13 mouse cellular contexts compared by ENCODE assay signal in genomic region chr10:121016711-121017503, GRCm38 (mm10). TPM values are rescaled to one million over a fixed set of nuclear protein-coding genes. Genes with fewer than 3 reads are reported as not detected.
DNase-seq lines count a peak whose midpoint lies in the region; ATAC-seq lines count a peak whose summit lies in the region.
"Had no signal": no experiment of that assay in that cellular context is flagged by ENCODE, and none has a peak within 500 bp of the region (broad histone marks: within the 10 kb centered on the region; RNA-seq: fewer than 3 reads in every experiment).

No protein-coding gene starts in this region.

- ATAC-seq in lung, embryonic 16.5 days (ENCODE audit: low read depth) = peak; percentile 31
- peak; percentile 82; the same call in 1 of the 2 replicates for ATAC-seq in midbrain, embryonic 16.5 days
- ATAC-seq: intestine, embryonic 15.5 days had no signal

- no peak overlapping the region for H3K4me3 ChIP-seq in lung, embryonic 16.5 days (ENCODE audit: low read length)
- no peak overlapping the region for H3K4me3 ChIP-seq in midbrain, embryonic 16.5 days (ENCODE audit: low read depth, low read length)
- H3K4me3 ChIP-seq: embryonic facial prominence, embryonic 12.5 days; intestine, embryonic 15.5 days; liver, embryonic 13.5 days had no signal

- no peak for DNase-seq in lung, postnatal 14 days
- DNase-seq in adrenal gland, adult 8-10 months = peak; percentile 75
- peak; percentile 31 for DNase-seq in embryo, embryonic 9.5 days (ENCODE audit: extremely low spot score)
- DNase-seq in cerebellum, adult 11-12 months = no peak
- DNase-seq in layer of hippocampus, adult 11-12 months (ENCODE audit: low spot score) = no peak
- DNase-seq: layer of hippocampus, postnatal 36 days; liver, embryonic 13.5 days; thymus, postnatal 4 days had no signal

- H3K9me3 ChIP-seq in lung, embryonic 16.5 days (ENCODE audit: control insufficient read depth, low read length) = 0 out of 2 replicates have a peak, but pooled peaks cover 6% of the 10 kb centered on the region
- H3K9me3 ChIP-seq in midbrain, embryonic 16.5 days (replicated peaks; ENCODE audit: control insufficient read depth, low read length, poor library complexity, severe bottlenecking) = no peaks in the 10 kb centered on the region; the same call in 1 of the 2 replicates

- peaks cover 9% of the 10 kb centered on the region; the same call in 1 of the 2 replicates for H3K4me1 ChIP-seq in lung, embryonic 16.5 days (replicated peaks; ENCODE audit: control insufficient read depth, insufficient read depth, low read length)
- no peaks in the 10 kb centered on the region; the same call in 1 of the 2 replicates for H3K4me1 ChIP-seq in midbrain, embryonic 16.5 days (ENCODE audit: control insufficient read depth, insufficient read depth, low read length)
- H3K4me1 ChIP-seq: embryonic facial prominence, embryonic 12.5 days; liver, embryonic 13.5 days had no signal

- H3K36me3 ChIP-seq in lung, embryonic 16.5 days (ENCODE audit: control insufficient read depth, insufficient read depth, low read length) = no peaks in the 10 kb centered on the region
- no peaks in the 10 kb centered on the region for H3K36me3 ChIP-seq in midbrain, embryonic 16.5 days (ENCODE audit: control insufficient read depth, insufficient read depth, low read length)
- H3K36me3 ChIP-seq: embryonic facial prominence, embryonic 12.5 days; intestine, embryonic 15.5 days; liver, embryonic 13.5 days had no signal

- H3K27ac ChIP-seq in lung, embryonic 16.5 days (ENCODE audit: low read length) = no peak overlapping the region
- H3K27ac ChIP-seq in midbrain, embryonic 16.5 days (ENCODE audit: low read length) = peak overlapping the region; percentile 44
- H3K27ac ChIP-seq: embryonic facial prominence, embryonic 12.5 days; intestine, embryonic 15.5 days; liver, embryonic 13.5 days had no signal

- no peaks in the 10 kb centered on the region for H3K27me3 ChIP-seq in lung, embryonic 16.5 days (ENCODE audit: control insufficient read depth, insufficient read depth, low read depth, low read length)
- H3K27me3 ChIP-seq in midbrain, embryonic 16.5 days (ENCODE audit: control insufficient read depth, insufficient read depth, low read depth, low read length) = no peaks in the 10 kb centered on the region
- H3K27me3 ChIP-seq: embryonic facial prominence, embryonic 12.5 days; intestine, embryonic 15.5 days; liver, embryonic 13.5 days had no signal

- no peak overlapping the region for H3K4me2 ChIP-seq in lung, embryonic 16.5 days (ENCODE audit: low read depth, low read length)
- no peak overlapping the region for H3K4me2 ChIP-seq in midbrain, embryonic 16.5 days (ENCODE audit: low read length)
- H3K4me2 ChIP-seq: embryonic facial prominence, embryonic 12.5 days; intestine, embryonic 15.5 days; liver, embryonic 13.5 days had no signal

- no peak overlapping the region for H3K9ac ChIP-seq in lung, embryonic 16.5 days (ENCODE audit: low read length)
- no peak overlapping the region for H3K9ac ChIP-seq in midbrain, embryonic 16.5 days (ENCODE audit: low read depth, low read length)
- H3K9ac ChIP-seq: embryonic facial prominence, embryonic 12.5 days; intestine, embryonic 15.5 days; liver, embryonic 13.5 days had no signal

- 17% methylated on average over 18 of the region's 18 CpGs for WGBS in lung, embryonic 16.5 days
- WGBS in midbrain, embryonic 16.5 days = 22% methylated on average over 18 of the region's 18 CpGs

RNA-seq across cellular contexts. Expression of gene Wif1, which starts 16.9 kb away (rescaled TPM):
- polyA plus RNA-seq in lung, embryonic 16.5 days (2015; fragmentation: Nextera tagmentation; extraction: Ambion mirVana) = 22.0 and 22.7 TPM in 2 replicates
- total RNA-seq in adrenal gland, adult 8-10 months (2022) = under 1 TPM in 1 of 4 experiments, not detected in 3; 0.24 TPM
- 18.7 and 20.6 TPM in 2 replicates for polyA plus RNA-seq in midbrain, embryonic 16.5 days (2015; fragmentation: Nextera tagmentation; extraction: Ambion mirVana)
- total RNA-seq: megakaryocyte-erythroid progenitor cell, adult 5-6 weeks had no signal

RNA-seq across cellular contexts. Expression of gene Lemd3, which starts 37.8 kb away (rescaled TPM):
- polyA plus RNA-seq in lung, embryonic 16.5 days (2015; fragmentation: Nextera tagmentation; extraction: Ambion mirVana) = 2.2 and 2.5 TPM in 2 replicates
- 10 to 100 TPM; 24.0 to 36.1 (median 30.1) TPM for total RNA-seq in adrenal gland, adult 8-10 months (2022)
- polyA plus RNA-seq in midbrain, embryonic 16.5 days (2015; fragmentation: Nextera tagmentation; extraction: Ambion mirVana) = 2.7 and 3.3 TPM in 2 replicates

Comparison
In these comparisons a context has a peak if more than half of its experiments do, and no peak if none do; other contexts are left out.
1. DNase-seq: peak in adrenal gland, adult 8-10 months (single experiment) and embryo, embryonic 9.5 days (single experiment); none in lung, postnatal 14 days (single experiment), cerebellum, adult 11-12 months (single experiment) and layer of hippocampus, adult 11-12 months (single experiment).